Mouse (Mus musculus) kidney, embryonic 14.5 days (tissue): ENCODE measurements at regions not wholly inside any gene's neighbourhood (a gene's known extent, or its start where the extent isn't known, plus 50 kb on each side); places are given as distances from the start of the nearest gene placed in this dataset.

Source experiments
- ATAC-seq: fragments of 200-750 bp; cut with Nextera tagmentation; 2 replicates; pipeline ENCODE4 v1.8.0; 2017; ENCODE audit warnings: moderate number of reproducible peaks, mild to moderate bottlenecking, moderate TSS enrichment, moderate library complexity; ENCODE audit not compliant: low FRiP score, low TSS enrichment
- H3K27ac ChIP-seq: fragments of 300-500 bp; sonication (generic); 2 replicates; pipeline ENCODE4 v1.5.1; 2014; ENCODE audit warnings: low read depth, mild to moderate bottlenecking, low read length, moderate library complexity, mixed read lengths
- H3K27me3 ChIP-seq: fragments of 300-500 bp; sonication (generic); 2 replicates; pipeline ENCODE4 v1.6.1; 2014; ENCODE audit warnings: mild to moderate bottlenecking, low read length; ENCODE audit not compliant: control insufficient read depth, insufficient read depth
- H3K36me3 ChIP-seq: fragments of 300-500 bp; sonication (generic); 2 replicates; pipeline ENCODE4 v1.6.1; 2014; ENCODE audit warnings: low read length, mixed read lengths; ENCODE audit not compliant: control insufficient read depth, insufficient read depth
- H3K4me1 ChIP-seq: fragments of 300-500 bp; sonication (generic); 2 replicates; pipeline ENCODE4 v1.6.1; 2014; ENCODE audit warnings: low read length, mixed read lengths; ENCODE audit not compliant: control insufficient read depth, insufficient read depth
- H3K4me2 ChIP-seq: fragments of 300-500 bp; sonication (generic); replicated peaks from 2 replicates; pipeline ENCODE4 v1.6.1; 2014; ENCODE audit warnings: low read depth, mild to moderate bottlenecking, low read length
- H3K4me3 ChIP-seq: fragments of 300-500 bp; sonication (generic); 2 replicates; pipeline ENCODE4 v1.5.1; 2014; ENCODE audit warnings: mild to moderate bottlenecking, low read length
- H3K9ac ChIP-seq: fragments of 300-500 bp; sonication (generic); 2 replicates; pipeline ENCODE4 v1.6.1; 2014; ENCODE audit warnings: low read depth, mild to moderate bottlenecking, low read length, moderate library complexity
- H3K9me3 ChIP-seq: fragments of 300-500 bp; sonication (generic); 2 replicates; pipeline ENCODE4 v1.6.1; 2016; ENCODE audit warnings: low read length; ENCODE audit not compliant: control insufficient read depth
- WGBS: fragments of 180-500 bp; shearing (Covaris S2); extraction: QIAGEN DNeasy Blood & Tissue Kit; methylation state at CpG from one replicate; pipeline ENCODE4 v1.1.7; 2014; 5-methylcytosine and 5-hydroxymethylcytosine counted together

DNA sequence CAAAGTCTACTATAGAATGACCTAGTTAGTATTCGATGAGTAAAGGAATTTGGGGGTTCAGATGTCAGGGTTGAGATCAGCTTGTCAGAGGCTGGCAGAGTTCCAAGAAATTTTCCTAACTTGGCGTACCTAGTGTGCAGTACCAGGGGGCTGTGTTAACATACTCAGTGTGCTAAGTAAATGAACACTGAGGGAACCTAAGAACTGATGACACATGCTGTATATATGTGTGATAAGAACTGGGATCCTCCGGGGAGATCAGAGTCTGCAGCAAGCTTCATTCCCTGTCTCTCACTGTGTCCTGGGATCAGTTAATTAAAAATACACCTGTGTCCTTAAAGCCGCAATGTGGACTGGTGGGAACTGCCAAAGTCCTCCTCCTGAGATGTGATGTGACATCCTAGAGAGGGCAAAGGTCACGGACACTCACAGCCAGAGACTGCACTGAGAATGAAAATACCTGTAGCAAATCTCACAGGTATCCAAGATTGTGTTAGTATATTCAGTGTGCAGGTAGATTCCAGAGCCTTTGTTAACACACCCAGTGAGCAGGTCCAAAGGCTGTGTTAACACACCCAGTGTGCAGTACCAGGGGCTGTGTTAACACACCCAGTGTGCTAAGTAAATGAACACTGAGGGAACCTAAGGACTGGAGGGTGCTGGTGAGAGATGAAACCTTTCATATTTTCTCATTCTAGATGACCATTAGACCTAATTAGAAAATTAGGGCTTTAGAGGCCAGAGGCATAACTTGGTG lies 69.1 kb upstream of the Fhl2 start:
- H3K36me3 ChIP-seq: no peaks in the 10 kb centered on the region
- no peaks in the 10 kb centered on the region for H3K4me1 ChIP-seq
- WGBS: 77% methylated on average over 5 of the region's 5 CpGs
- no peaks in the 10 kb centered on the region for H3K27me3 ChIP-seq
- H3K9ac ChIP-seq: no peak overlapping the region
- no peak overlapping the region for H3K4me2 ChIP-seq
- no peak overlapping the region for H3K27ac ChIP-seq
- H3K4me3 ChIP-seq: no peak overlapping the region
- ATAC-seq: no peak
- H3K9me3 ChIP-seq: no peaks in the 10 kb centered on the region

- H3K36me3 ChIP-seq: no peaks in the 10 kb centered on the region
- H3K4me2 ChIP-seq: no peak overlapping the region
- 41% methylated on average over 7 of the region's 7 CpGs for WGBS
- no peak for ATAC-seq
- no peak overlapping the region for H3K27ac ChIP-seq
- H3K4me1 ChIP-seq: no peaks in the 10 kb centered on the region
- H3K9me3 ChIP-seq: no peaks in the 10 kb centered on the region
- no peaks in the 10 kb centered on the region for H3K27me3 ChIP-seq
- no peak overlapping the region for H3K9ac ChIP-seq
- H3K4me3 ChIP-seq: no peak overlapping the region
These were observed 72.9 kb upstream of the Fhl2 start for GRCm38 (mm10) chr1:43269685-43270084.

DNA sequence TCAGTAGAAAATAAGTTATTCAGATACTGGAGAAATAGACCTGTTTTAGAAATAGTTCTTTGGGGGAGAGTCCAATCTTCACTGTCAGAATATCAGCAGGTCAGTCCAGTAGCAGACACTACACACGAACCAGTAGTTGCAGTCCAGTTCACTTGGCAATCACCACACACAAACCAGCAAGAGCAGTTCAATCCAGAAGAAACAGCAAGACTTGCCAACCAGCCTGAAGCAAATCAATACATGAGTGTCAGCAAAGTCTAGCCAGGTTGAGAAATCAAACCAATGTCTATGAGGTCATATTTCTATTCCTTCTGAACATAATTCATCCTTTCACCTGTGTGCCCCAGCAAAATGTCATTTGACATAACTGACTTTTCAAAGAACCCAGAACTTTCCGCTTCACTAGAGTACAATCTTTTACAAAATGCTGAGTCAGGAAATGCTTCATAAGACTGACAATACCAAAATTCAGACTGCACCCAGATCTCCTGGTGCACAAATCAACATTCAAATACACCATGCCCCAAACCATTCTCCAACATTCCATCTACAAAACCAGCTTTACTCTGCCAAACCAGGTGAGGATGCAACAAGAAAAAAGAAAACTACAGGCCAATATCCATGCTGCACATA lies 76.6 kb upstream of the Fhl2 start:
- Histone ChIP-seq H3K27ac (no peak overlapping the region), H3K27me3 (no peaks in the 10 kb centered on the region), H3K36me3 (no peaks in the 10 kb centered on the region), H3K4me2 (no peak overlapping the region), H3K9ac (no peak overlapping the region), H3K4me3 (no peak overlapping the region), H3K4me1 (no peaks in the 10 kb centered on the region), H3K9me3 (no peaks in the 10 kb centered on the region)
- 88% methylated on average over 2 of the region's 2 CpGs for WGBS
- no peak for ATAC-seq

- WGBS: 82% methylated on average over 8 of the region's 8 CpGs
- ATAC-seq: no peak
These were observed 95.0 kb upstream of the Fhl2 start for GRCm38 (mm10) chr1:43291736-43292135.

GRCm38 (mm10) chr1:43292561-43292960 lies 95.8 kb upstream of the Fhl2 start:
- H3K27ac ChIP-seq: no peak overlapping the region
- no peak overlapping the region for H3K9ac ChIP-seq
- H3K4me3 ChIP-seq: no peak overlapping the region
- H3K36me3 ChIP-seq: no peaks in the 10 kb centered on the region
- no peak for ATAC-seq
- H3K27me3 ChIP-seq: no peaks in the 10 kb centered on the region
- WGBS: 79% methylated on average over 2 of the region's 2 CpGs
- H3K9me3 ChIP-seq: no peaks in the 10 kb centered on the region
- H3K4me1 ChIP-seq: no peaks in the 10 kb centered on the region
- H3K4me2 ChIP-seq: no peak overlapping the region

More at GRCm38 (mm10) chr1:43291736-43292135, 95.0 kb upstream of the Fhl2 start:
- Histone ChIP-seq H3K36me3 (no peaks in the 10 kb centered on the region), H3K4me3 (no peak overlapping the region), H3K9me3 (no peaks in the 10 kb centered on the region), H3K4me1 (no peaks in the 10 kb centered on the region), H3K27ac (peak overlapping the region; percentile 59; the same call in 1 of the 2 replicates), H3K27me3 (no peaks in the 10 kb centered on the region), H3K9ac (no peak overlapping the region), H3K4me2 (no peak overlapping the region)

GRCm38 (mm10) chr1:43294221-43295012 lies 97.6 kb upstream of the Fhl2 start:
- WGBS: 88% methylated on average over 11 of the region's 11 CpGs
- H3K4me3 ChIP-seq: no peak overlapping the region
- ATAC-seq: no peak
- no peaks in the 10 kb centered on the region for H3K36me3 ChIP-seq
- no peaks in the 10 kb centered on the region for H3K4me1 ChIP-seq
- H3K9me3 ChIP-seq: no peaks in the 10 kb centered on the region
- H3K27ac ChIP-seq: no peak overlapping the region
- H3K4me2 ChIP-seq: no peak overlapping the region
- no peak overlapping the region for H3K9ac ChIP-seq
- H3K27me3 ChIP-seq: no peaks in the 10 kb centered on the region

DNA sequence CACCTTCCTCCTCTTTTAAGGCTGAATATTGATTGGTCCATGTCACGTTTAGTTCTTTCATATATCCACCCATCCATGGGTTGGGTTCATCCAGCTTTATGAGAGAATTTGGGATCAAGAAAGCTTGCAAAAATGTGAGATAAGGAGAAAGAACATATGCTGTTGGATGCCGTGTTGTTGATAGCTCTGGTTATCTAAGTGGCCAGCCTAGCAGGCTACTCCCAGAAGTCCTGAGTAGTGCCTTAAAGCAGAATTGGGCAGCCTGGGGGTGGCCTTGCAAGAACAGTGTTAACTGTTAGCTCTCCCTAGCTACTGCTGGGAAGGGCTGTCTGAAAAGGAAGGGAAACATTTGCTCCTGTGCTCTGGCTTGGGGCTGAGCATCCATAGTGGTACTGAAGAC lies 100.8 kb upstream of the Fhl2 start:
- peaks cover 11% of the 10 kb centered on the region; the same call in 1 of the 2 replicates for H3K4me1 ChIP-seq
- no peak overlapping the region for H3K4me2 ChIP-seq
- WGBS: 83% methylated on average over 2 of the region's 2 CpGs
- no peak overlapping the region for H3K4me3 ChIP-seq
- no peaks in the 10 kb centered on the region for H3K9me3 ChIP-seq
- no peak overlapping the region for H3K27ac ChIP-seq
- H3K27me3 ChIP-seq: no peaks in the 10 kb centered on the region
- no peak overlapping the region for H3K9ac ChIP-seq
- H3K36me3 ChIP-seq: no peaks in the 10 kb centered on the region
- ATAC-seq: no peak

DNA sequence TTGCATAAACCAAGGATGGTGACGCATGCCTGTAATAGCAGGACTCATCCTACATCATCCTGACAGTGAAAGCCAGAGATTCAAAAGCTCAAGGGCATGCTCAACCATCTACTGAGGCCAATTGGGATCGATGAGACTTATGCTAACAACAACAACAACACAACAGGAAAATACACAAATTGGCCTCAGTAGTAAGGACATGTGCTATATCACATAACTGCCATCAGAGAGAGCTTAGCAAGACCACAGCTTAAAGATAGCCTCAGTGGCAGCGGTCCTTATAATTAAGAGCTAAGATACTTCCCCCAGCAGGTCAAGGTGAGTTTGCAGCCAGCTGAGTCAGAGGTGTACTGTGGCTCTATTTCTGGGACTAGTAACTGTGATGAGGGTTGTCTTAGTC lies 102.0 kb upstream of the Fhl2 start:
- no peaks in the 10 kb centered on the region for H3K9me3 ChIP-seq
- H3K4me3 ChIP-seq: no peak overlapping the region
- ATAC-seq: no peak
- no peaks in the 10 kb centered on the region for H3K27me3 ChIP-seq
- no peak overlapping the region for H3K9ac ChIP-seq
- no peak overlapping the region for H3K27ac ChIP-seq
- H3K4me1 ChIP-seq: peaks cover 12% of the 10 kb centered on the region; the same call in 1 of the 2 replicates
- 92% methylated on average over 3 of the region's 3 CpGs for WGBS
- no peak overlapping the region for H3K4me2 ChIP-seq
- no peaks in the 10 kb centered on the region for H3K36me3 ChIP-seq
